Mouse (Mus musculus) liver, embryonic 15.5 days (tissue): ENCODE results near the gene Zfp64. TPM values are rescaled to one million over a fixed set of nuclear protein-coding genes. Genes with fewer than 3 reads are reported as not detected.
"Not testable (repeated sequence)": the region's sequence is repeated elsewhere in the genome, so short reads cannot be mapped to it uniquely, and the experiment has no call there.

Experiments
- ATAC-seq: fragments of 200-750 bp; cut with Nextera tagmentation; 2 replicates; pipeline ENCODE4 v1.8.0; 2017; ENCODE audit warnings: moderate number of reproducible peaks, mild to moderate bottlenecking, moderate library complexity; ENCODE audit not compliant: insufficient read depth
- H3K27ac ChIP-seq: fragments of 300-500 bp; sonication (generic); replicated peaks from 2 replicates; pipeline ENCODE4 v1.5.1; 2015; ENCODE audit warnings: mild to moderate bottlenecking, inconsistent platforms
- H3K27me3 ChIP-seq: fragments of 300-500 bp; sonication (generic); 2 replicates; pipeline ENCODE4 v1.6.1; 2015; ENCODE audit warnings: mild to moderate bottlenecking, inconsistent platforms
- H3K36me3 ChIP-seq: fragments of 300-500 bp; sonication (generic); replicated peaks from 2 replicates; pipeline ENCODE4 v1.6.1; 2015; ENCODE audit warnings: moderate library complexity, mild to moderate bottlenecking, inconsistent platforms
- H3K4me1 ChIP-seq: fragments of 300-500 bp; sonication (generic); replicated peaks from 2 replicates; pipeline ENCODE4 v1.6.1; 2015; ENCODE audit warnings: inconsistent platforms
- H3K4me2 ChIP-seq: fragments of 300-500 bp; sonication (generic); 2 replicates; pipeline ENCODE4 v1.6.1; 2015; ENCODE audit warnings: moderate library complexity, mild to moderate bottlenecking, inconsistent platforms
- H3K4me3 ChIP-seq: fragments of 300-500 bp; sonication (generic); replicated peaks from 2 replicates; pipeline ENCODE4 v1.5.1; 2015; ENCODE audit warnings: mild to moderate bottlenecking, inconsistent platforms
- H3K9ac ChIP-seq: fragments of 300-500 bp; sonication (generic); 2 replicates; pipeline ENCODE4 v1.6.1; 2015; ENCODE audit warnings: moderate library complexity, mild to moderate bottlenecking, inconsistent platforms
- H3K9me3 ChIP-seq: fragments of 300-500 bp; sonication (generic); replicated peaks from 2 replicates; pipeline ENCODE4 v1.6.1; 2016; ENCODE audit warnings: inconsistent platforms
- WGBS: fragments of 180-500 bp; shearing (Covaris S2); methylation state at CpG from one replicate; pipeline ENCODE4 v1.1.7; 2015; ENCODE audit warnings: mixed read lengths; ENCODE audit not compliant: insufficient replicate concordance; 5-methylcytosine and 5-hydroxymethylcytosine counted together
- polyA plus RNA-seq: library from polyadenylated mRNA; unstranded; fragments of >200 nt; fragmentation: Nextera tagmentation; extraction: Ambion mirVana; gene quantifications from 2 replicates; pipeline ENCODE4 v1.2.1, GENCODE M21; 2015

Gene Zfp64
- polyA plus RNA-seq, 1 experiment from 2014 or later: 8.2 TPM

DNA sequence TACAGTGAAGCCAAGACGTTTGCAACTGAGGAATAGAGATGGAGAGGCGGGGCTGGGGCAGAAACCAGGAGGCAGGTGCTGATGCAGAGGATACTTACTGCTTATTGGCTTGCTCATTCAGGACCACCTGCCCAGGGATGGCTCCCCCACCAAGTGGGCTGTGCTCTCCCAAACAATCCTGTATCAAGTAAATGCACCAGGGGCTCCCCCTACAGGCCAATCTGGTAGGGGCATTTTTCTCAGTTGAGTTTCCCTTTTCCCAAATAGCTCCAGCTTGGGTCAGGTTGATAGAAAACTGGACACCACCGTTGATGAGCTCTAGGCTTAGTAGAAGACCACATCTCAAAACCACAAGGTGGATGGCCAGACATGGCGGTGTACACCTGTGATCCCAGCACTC, 84.9 kb downstream of the Zfp64 start:
- no peaks in the 10 kb centered on the region for H3K4me1 ChIP-seq
- H3K27ac ChIP-seq: no peak overlapping the region
- no peaks in the 10 kb centered on the region for H3K27me3 ChIP-seq
- H3K9ac ChIP-seq: no peak overlapping the region
- no peaks in the 10 kb centered on the region for H3K36me3 ChIP-seq
- H3K4me2 ChIP-seq: no peak overlapping the region
- H3K9me3 ChIP-seq: no peaks in the 10 kb centered on the region
- H3K4me3 ChIP-seq: no peak overlapping the region
- ATAC-seq: no peak
- WGBS: 54% methylated on average over 4 of the region's 4 CpGs

DNA sequence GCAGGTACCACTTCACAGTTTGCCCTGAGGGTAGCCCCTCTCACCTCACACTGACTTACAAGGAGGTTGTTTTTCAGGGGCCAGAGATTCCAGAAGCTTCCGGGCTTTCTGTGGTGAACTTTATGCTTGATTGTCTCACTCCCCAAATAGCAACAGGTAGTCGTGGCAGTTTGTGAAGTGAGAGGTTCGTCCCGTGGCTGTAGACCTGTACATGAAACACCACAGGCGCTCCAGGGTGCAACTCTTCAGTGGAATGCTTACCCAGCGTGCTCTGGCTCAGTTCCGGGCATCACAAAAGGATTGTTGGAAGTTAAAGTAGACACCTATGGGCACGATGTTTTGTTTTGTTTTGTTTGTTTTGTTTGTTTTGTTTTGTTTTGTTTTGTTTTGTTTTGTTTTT, 88.4 kb downstream of the Zfp64 start:
- Histone ChIP-seq H3K27ac (no peak overlapping the region), H3K4me1 (no peaks in the 10 kb centered on the region), H3K36me3 (no peaks in the 10 kb centered on the region), H3K4me3 (no peak overlapping the region), H3K27me3 (no peaks in the 10 kb centered on the region), H3K4me2 (no peak overlapping the region), H3K9ac (no peak overlapping the region), H3K9me3 (no peaks in the 10 kb centered on the region)
- 65% methylated on average over 8 of the region's 8 CpGs for WGBS
- no peak for ATAC-seq

- no peak overlapping the region for H3K9ac ChIP-seq
- no peak for ATAC-seq
- whole genome bisulfite sequencing: 53% methylated on average over 10 of the region's 10 CpGs
Measured at GRCm38 (mm10) chr2:168866436-168866835, 89.0 kb downstream of the Zfp64 start.

DNA sequence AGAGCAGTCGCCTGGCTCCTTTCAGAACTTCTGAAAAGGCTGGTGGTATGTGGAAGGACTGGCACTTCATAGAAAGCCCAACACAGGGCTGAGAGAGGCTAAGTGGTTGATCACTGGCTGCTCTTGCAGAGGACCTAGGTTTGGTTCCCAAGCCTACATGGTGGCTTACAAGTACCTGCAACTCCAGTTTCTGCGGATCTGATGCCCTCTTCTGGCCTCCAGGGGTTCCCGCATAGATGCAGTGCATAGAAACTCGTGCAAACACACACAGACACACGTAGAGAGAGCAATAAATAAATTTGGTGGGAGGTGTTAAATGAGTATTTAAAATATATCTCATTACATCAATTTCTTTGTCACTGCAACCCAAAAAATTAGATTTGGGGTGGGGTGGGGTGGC, 90.5 kb downstream of the Zfp64 start:
- Histone ChIP-seq H3K36me3 (no peaks in the 10 kb centered on the region), H3K4me3 (no peak overlapping the region), H3K27me3 (no peaks in the 10 kb centered on the region), H3K9me3 (no peaks in the 10 kb centered on the region), H3K4me2 (no peak overlapping the region), H3K27ac (no peak overlapping the region), H3K9ac (no peak overlapping the region), H3K4me1 (no peaks in the 10 kb centered on the region)
- no peak for ATAC-seq
- 67% methylated on average over 5 of the region's 5 CpGs for WGBS

More at GRCm38 (mm10) chr2:168866436-168866835, 89.0 kb downstream of the Zfp64 start:
- Histone ChIP-seq H3K4me2 (no peak overlapping the region), H3K9me3 (no peaks in the 10 kb centered on the region), H3K4me1 (no peaks in the 10 kb centered on the region), H3K27ac (no peak overlapping the region), H3K4me3 (no peak overlapping the region), H3K36me3 (no peaks in the 10 kb centered on the region), H3K27me3 (no peaks in the 10 kb centered on the region)

GRCm38 (mm10) chr2:168862694-168863093, 92.7 kb downstream of the Zfp64 start:
- no peaks in the 10 kb centered on the region for H3K36me3 ChIP-seq
- no peak overlapping the region for H3K4me2 ChIP-seq
- H3K27me3 ChIP-seq: no peaks in the 10 kb centered on the region
- H3K4me1 ChIP-seq: no peaks in the 10 kb centered on the region
- no peak overlapping the region for H3K9ac ChIP-seq
- no peak overlapping the region for H3K4me3 ChIP-seq
- WGBS: 45% methylated on average over 4 of the region's 4 CpGs
- H3K27ac ChIP-seq: no peak overlapping the region
- no peaks in the 10 kb centered on the region for H3K9me3 ChIP-seq
- no peak for ATAC-seq

GRCm38 (mm10) chr2:168860922-168861740, 94.3 kb downstream of the Zfp64 start:
- Histone ChIP-seq H3K36me3 (no peaks in the 10 kb centered on the region), H3K4me1 (no peaks in the 10 kb centered on the region), H3K9me3 (no peaks in the 10 kb centered on the region), H3K4me2 (no peak overlapping the region), H3K27me3 (no peaks in the 10 kb centered on the region), H3K27ac (no peak overlapping the region), H3K9ac (no peak overlapping the region), H3K4me3 (no peak overlapping the region)
- no peak for ATAC-seq
- WGBS: 65% methylated on average over 24 of the region's 24 CpGs

- Histone ChIP-seq H3K36me3 (no peaks in the 10 kb centered on the region), H3K27me3 (no peaks in the 10 kb centered on the region), H3K9ac (no peak overlapping the region), H3K4me1 (no peaks in the 10 kb centered on the region), H3K27ac (no peak overlapping the region), H3K4me2 (no peak overlapping the region), H3K9me3 (no peaks in the 10 kb centered on the region), H3K4me3 (no peak overlapping the region)
- 39% methylated on average over 16 of the region's 16 CpGs for WGBS
- ATAC-seq: no peak
Measured at GRCm38 (mm10) chr2:168860032-168860691, 95.2 kb downstream of the Zfp64 start.

DNA sequence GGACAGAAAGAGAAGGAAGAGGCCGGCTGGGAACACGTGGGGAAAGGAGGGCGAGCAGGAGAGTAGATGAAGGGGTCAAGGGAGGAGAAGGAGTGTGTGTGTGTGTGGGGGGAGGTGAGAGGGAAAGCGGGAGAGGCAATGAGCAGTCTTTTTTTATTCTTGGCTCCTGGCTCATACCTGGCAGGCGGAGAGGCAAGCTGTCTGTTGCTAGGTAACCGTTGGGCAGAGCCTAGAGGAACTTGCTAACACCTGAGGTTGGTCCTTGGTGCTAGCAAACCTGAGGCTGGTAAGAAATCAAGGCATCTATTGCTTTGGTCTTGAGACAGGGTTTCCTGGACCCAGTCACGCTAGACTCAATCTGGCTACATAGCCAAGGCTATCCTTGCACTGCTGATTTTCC, 98.7 kb downstream of the Zfp64 start:
- Histone ChIP-seq H3K9ac (no peak overlapping the region), H3K4me1 (no peaks in the 10 kb centered on the region), H3K36me3 (no peaks in the 10 kb centered on the region), H3K4me2 (no peak overlapping the region), H3K27me3 (no peaks in the 10 kb centered on the region), H3K4me3 (no peak overlapping the region), H3K9me3 (no peaks in the 10 kb centered on the region), H3K27ac (no peak overlapping the region)
- no peak for ATAC-seq
- WGBS: 43% methylated on average over 7 of the region's 7 CpGs

GRCm38 (mm10) chr2:168854777-168855176, 100.6 kb downstream of the Zfp64 start:
- H3K4me2 ChIP-seq: no peak overlapping the region
- no peaks in the 10 kb centered on the region for H3K4me1 ChIP-seq
- WGBS: 43% methylated on average over 1 of the region's 1 CpGs
- H3K36me3 ChIP-seq: no peaks in the 10 kb centered on the region
- H3K4me3 ChIP-seq: no peak overlapping the region
- ATAC-seq: no peak
- no peak overlapping the region for H3K27ac ChIP-seq
- no peaks in the 10 kb centered on the region for H3K27me3 ChIP-seq
- no peaks in the 10 kb centered on the region for H3K9me3 ChIP-seq
- H3K9ac ChIP-seq: no peak overlapping the region

- WGBS: 74% methylated on average over 13 of the region's 13 CpGs
Measured at GRCm38 (mm10) chr2:168853869-168854268, 101.5 kb downstream of the Zfp64 start.

DNA sequence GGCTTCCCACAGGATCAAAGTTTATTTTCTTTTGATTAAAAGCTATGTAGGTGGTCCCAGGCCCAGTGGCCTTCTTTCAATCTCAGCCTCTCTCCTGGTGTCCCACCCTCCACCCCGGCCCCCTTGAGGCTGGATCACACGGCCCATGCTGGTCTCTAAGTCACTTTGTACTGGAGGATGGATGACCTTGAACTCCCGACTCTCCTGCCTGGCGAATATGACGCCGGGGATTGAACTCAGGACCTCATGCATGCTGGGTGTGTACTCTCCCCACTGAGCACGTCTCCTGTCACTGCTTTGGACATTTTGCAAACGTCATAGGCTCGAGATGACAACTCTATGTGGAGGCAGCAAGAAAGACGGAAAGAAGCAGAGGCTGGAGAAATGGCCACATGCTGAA, 103.8 kb downstream of the Zfp64 start:
- no peaks in the 10 kb centered on the region for H3K9me3 ChIP-seq
- H3K36me3 ChIP-seq: no peaks in the 10 kb centered on the region
- H3K4me3 ChIP-seq: no peak overlapping the region
- no peak overlapping the region for H3K9ac ChIP-seq
- ATAC-seq: no peak
- no peak overlapping the region for H3K27ac ChIP-seq
- WGBS: 54% methylated on average over 10 of the region's 10 CpGs
- H3K4me2 ChIP-seq: no peak overlapping the region
- no peaks in the 10 kb centered on the region for H3K4me1 ChIP-seq
- no peaks in the 10 kb centered on the region for H3K27me3 ChIP-seq

More at GRCm38 (mm10) chr2:168853869-168854268, 101.5 kb downstream of the Zfp64 start:
- H3K9me3 ChIP-seq, H3K4me3 ChIP-seq, H3K9ac ChIP-seq, H3K4me1 ChIP-seq, H3K4me2 ChIP-seq, ATAC-seq, H3K27ac ChIP-seq, H3K36me3 ChIP-seq, H3K27me3 ChIP-seq: not testable (repeated sequence)
